15 mouse cellular contexts compared by ENCODE assay signal in the genomic region with DNA sequence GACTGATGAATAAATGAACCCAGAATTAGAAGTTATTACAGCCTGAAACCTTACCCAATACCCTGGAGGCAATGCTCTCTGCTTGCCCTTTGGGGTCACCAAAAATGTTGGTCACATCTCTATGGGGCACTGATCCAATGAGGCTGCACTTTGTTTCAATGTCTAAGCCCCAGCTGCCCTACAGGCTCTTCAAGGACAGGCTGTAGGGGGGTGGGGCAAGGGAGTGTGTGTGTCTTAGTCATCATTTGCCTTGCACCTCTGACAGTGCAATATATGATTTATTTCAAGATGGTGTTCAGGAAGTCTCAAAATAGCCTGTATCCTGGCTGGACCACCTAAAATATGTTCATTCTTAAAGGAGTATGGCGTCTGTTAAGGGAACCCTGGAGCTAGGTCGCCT.
"Had no signal": no experiment of that assay in that cellular context is flagged by ENCODE, and none has a peak within 500 bp of the region (broad histone marks: within the 10 kb centered on the region; RNA-seq: fewer than 3 reads in every experiment).

No protein-coding gene starts in this region.

- H3K27me3 ChIP-seq: limb, embryonic 13.5 days; liver, embryonic 15.5 days; neural tube, embryonic 13.5 days; stomach, embryonic 15.5 days had no signal

- H3K9ac ChIP-seq: limb, embryonic 13.5 days; liver, embryonic 15.5 days; lung, embryonic 14.5 days; midbrain, embryonic 12.5 days; neural tube, embryonic 13.5 days; stomach, embryonic 15.5 days had no signal

- H3K36me3 ChIP-seq: limb, embryonic 13.5 days; liver, embryonic 15.5 days; midbrain, embryonic 12.5 days; neural tube, embryonic 13.5 days; stomach, embryonic 15.5 days had no signal

- H3K9me3 ChIP-seq: limb, embryonic 13.5 days; liver, embryonic 15.5 days; midbrain, embryonic 12.5 days; neural tube, embryonic 13.5 days; stomach, embryonic 15.5 days had no signal

- H3K27ac ChIP-seq: limb, embryonic 13.5 days; liver, embryonic 15.5 days; midbrain, embryonic 12.5 days; neural tube, embryonic 13.5 days; stomach, embryonic 15.5 days had no signal

- ATAC-seq: midbrain, embryonic 16.5 days had no signal

- H3K4me1 ChIP-seq: limb, embryonic 13.5 days; liver, embryonic 15.5 days; stomach, embryonic 15.5 days had no signal

- H3K4me3 ChIP-seq: limb, embryonic 13.5 days; liver, embryonic 15.5 days; midbrain, embryonic 12.5 days; neural tube, embryonic 13.5 days; stomach, embryonic 15.5 days had no signal

- DNase-seq: kidney, adult 9 months; kidney, postnatal 25 days; layer of hippocampus, postnatal 36 days; left cerebral cortex, postnatal 4 days; lung, embryonic 14.5 days; retina, postnatal 1 day; right cerebral cortex, postnatal 14 days; thymus, adult 2 months; thymus, postnatal 25 days had no signal

- H3K4me2 ChIP-seq: limb, embryonic 13.5 days; liver, embryonic 15.5 days; lung, embryonic 14.5 days; midbrain, embryonic 12.5 days; neural tube, embryonic 13.5 days; stomach, embryonic 15.5 days had no signal
